Mouse (Mus musculus) ES-E14 (cell line): ENCODE data around the gene Trim58. TPM values are rescaled to one million over a fixed set of nuclear protein-coding genes. Genes with fewer than 3 reads are reported as not detected.

Experiments used
- DNase-seq: peaks from one replicate; pipeline ENCODE4 v3.0.0-alpha.2; 2013; ENCODE audit warnings: low read depth, low spot score
- H3K27ac ChIP-seq: 2 replicates; pipeline ENCODE4 v1.5.1; 2012; ENCODE audit warnings: low read depth, mild to moderate bottlenecking, low read length, moderate library complexity, mixed read lengths; ENCODE audit not compliant: poor library complexity, insufficient read depth, severe bottlenecking
- H3K36me3 ChIP-seq: 2 replicates; pipeline ENCODE4 v1.6.1; 2012; ENCODE audit warnings: mild to moderate bottlenecking, low read length, moderate library complexity, mixed read lengths; ENCODE audit not compliant: control insufficient read depth, poor library complexity, insufficient read depth, severe bottlenecking
- H3K4me1 ChIP-seq, 2 experiments: fragments of 150-350 bp in 1 of 2; sonication (generic) in 1 of 2; 2 replicates each; pipeline ENCODE4 v1.6.1; 2012; ENCODE audit warnings: low read length in 2 of 2, mild to moderate bottlenecking in 1 of 2, mixed read lengths in 1 of 2; ENCODE audit not compliant: control insufficient read depth in 2 of 2, insufficient read depth in 2 of 2, poor library complexity in 1 of 2
- H3K4me3 ChIP-seq, 2 experiments: fragments of 150-350 bp in 1 of 2; sonication (generic) in 1 of 2; 2 replicates each; pipeline ENCODE4 v1.5.1; 2012; ENCODE audit warnings: low read length in 2 of 2, low read depth in 1 of 2, mild to moderate bottlenecking in 1 of 2, mixed read lengths in 1 of 2; ENCODE audit not compliant: insufficient read depth in 1 of 2, poor library complexity in 1 of 2, severe bottlenecking in 1 of 2
- H3K9ac ChIP-seq: 2 replicates; pipeline ENCODE4 v1.6.1; 2012; ENCODE audit warnings: low read depth, mild to moderate bottlenecking, low read length, mixed read lengths; ENCODE audit not compliant: poor library complexity, insufficient read depth, severe bottlenecking
- H3K9me3 ChIP-seq: fragments of 150-350 bp; sonication (generic); 2 replicates; pipeline ENCODE4 v1.6.1; 2012; ENCODE audit warnings: low read depth, mild to moderate bottlenecking, low read length; ENCODE audit not compliant: control insufficient read depth, insufficient read depth
- CHD2 ChIP-seq: IDR thresholded peaks from 2 replicates; pipeline ENCODE4 v1.6.1; 2014; ENCODE audit warnings: mild to moderate bottlenecking, low read depth, low read length, inconsistent platforms
- HCFC1 ChIP-seq: IDR thresholded peaks from 2 replicates; pipeline ENCODE4 v1.6.1; 2012; ENCODE audit warnings: low read length, inconsistent platforms, borderline replicate concordance; ENCODE audit not compliant: insufficient read depth
- MAFK ChIP-seq: IDR thresholded peaks from 2 replicates; pipeline ENCODE4 v1.6.1; 2014; ENCODE audit warnings: mild to moderate bottlenecking, low read depth, low read length, inconsistent platforms; ENCODE audit not compliant: insufficient read depth
- ZC3H11A ChIP-seq: IDR thresholded peaks from 2 replicates; pipeline ENCODE4 v1.6.1; 2012; ENCODE audit warnings: low read depth, mild to moderate bottlenecking, inconsistent platforms, low read length, borderline replicate concordance
- ZNF384 ChIP-seq: IDR thresholded peaks from 2 replicates; pipeline ENCODE4 v1.6.1; 2012; ENCODE audit warnings: low read depth, low read length, inconsistent platforms
- in situ Hi-C, 2 experiments: fragments of 600-800 bp; cut with MboI; formaldehyde crosslinking; loops; one replicate each; pipeline ENCODE4 v1.15.1; 2025; ENCODE audit warnings: low sequenced_read_pairs in 2 of 2, inconsistent platforms in 1 of 2; ENCODE audit not compliant: unreplicated experiment in 2 of 2
- total RNA-seq: library from RNA; depleted of rRNA; stranded (reverse); fragments of 300-350 nt; gene quantifications from 2 replicates; pipeline ENCODE4 v1.2.3, GENCODE M21; 2012; rRNA removed

Trim58 gene
- total RNA-seq, 1 experiment: not detected

GRCm38 (mm10) chr11:58698862-58699261 lies 58.6 kb downstream of the Trim58 start, which contains the start of gene Olfr319:
Olfr319 (plus strand) TSS chr11:58699162.
- TF ChIP-seq ZNF384: no peak
- no peak for TF ChIP-seq HCFC1
- no peak for TF ChIP-seq ZC3H11A
- no peak for TF ChIP-seq CHD2
- TF ChIP-seq MAFK: no peak
- H3K9ac ChIP-seq: no peak within 1 kb of the TSS
- H3K9me3 ChIP-seq: no peaks in the 10 kb centered on the region
- H3K4me1 ChIP-seq: no peaks in the 10 kb centered on the region
- H3K36me3 ChIP-seq: no peaks in the 10 kb centered on the region
- H3K27ac ChIP-seq: no peak within 1 kb of the TSS
- DNase-seq: no peak
- in situ Hi-C loops: no loop called here
- H3K4me3 ChIP-seq: no peak within 1 kb of the TSS

Other genes with a start within 250 kb of the Trim58 start
- not detected in 2 replicates for gene 1810065E05Rik, start 219.4 kb upstream of the Trim58 start, total RNA-seq
- gene Gm12253, start 207.9 kb upstream of the Trim58 start, total RNA-seq: not detected in 2 replicates
- not detected in 2 replicates for gene Lypd9, start 187.5 kb upstream of the Trim58 start, total RNA-seq
- not detected in 2 replicates for gene Olfr30, start 178.2 kb upstream of the Trim58 start, total RNA-seq
- gene Olfr332, start 147.9 kb upstream of the Trim58 start, total RNA-seq: not detected in 2 replicates
- gene Olfr331, start 137.9 kb upstream of the Trim58 start, total RNA-seq: not detected in 2 replicates
- not detected in 2 replicates for gene Olfr330, start 105.6 kb upstream of the Trim58 start, total RNA-seq
- gene Olfr329-ps, start 94.0 kb upstream of the Trim58 start, total RNA-seq: 0.26 and 0.27 TPM in 2 replicates
- gene Olfr328, start 84.8 kb upstream of the Trim58 start, total RNA-seq: 0.18 and 0.37 TPM in 2 replicates
- not detected in 2 replicates for gene Olfr224, start 69.9 kb upstream of the Trim58 start, total RNA-seq
- gene Olfr325, start 62.7 kb upstream of the Trim58 start, total RNA-seq: not detected in 2 replicates
- gene Olfr324, start 45.4 kb upstream of the Trim58 start, total RNA-seq: not detected in 2 replicates
- gene 2210407C18Rik, start 24.4 kb upstream of the Trim58 start, total RNA-seq: not detected in 2 replicates
- not detected in 2 replicates for gene Olfr323, start 10.0 kb upstream of the Trim58 start, total RNA-seq
- not detected in 2 replicates for gene Olfr322, start 18.3 kb downstream of the Trim58 start, total RNA-seq
- gene Olfr320, start 40.6 kb downstream of the Trim58 start, total RNA-seq: not detected in 2 replicates
- gene Olfr319, start 58.7 kb downstream of the Trim58 start, total RNA-seq: not detected in 2 replicates
- not detected in 2 replicates for gene Olfr318, start 83.5 kb downstream of the Trim58 start, total RNA-seq
- not detected in 2 replicates for gene Olfr317, start 98.7 kb downstream of the Trim58 start, total RNA-seq
- gene Olfr316, start 112.3 kb downstream of the Trim58 start, total RNA-seq: not detected in 2 replicates
- gene Olfr315, start 132.7 kb downstream of the Trim58 start, total RNA-seq: not detected in 2 replicates
- not detected in 2 replicates for gene Olfr314, start 142.5 kb downstream of the Trim58 start, total RNA-seq
- 2.3 and 2.7 TPM in 2 replicates for gene Fam183b, start 161.5 kb downstream of the Trim58 start, total RNA-seq
- not detected in 2 replicates for gene Olfr313, start 174.5 kb downstream of the Trim58 start, total RNA-seq
- not detected in 2 replicates for gene Olfr312, start 188.8 kb downstream of the Trim58 start, total RNA-seq
- gene Olfr311, start 198.8 kb downstream of the Trim58 start, total RNA-seq: not detected in 2 replicates
- gene Gm12258, start 206.7 kb downstream of the Trim58 start, total RNA-seq: 3.7 and 4.7 TPM in 2 replicates
- gene 2810021J22Rik, start 226.8 kb downstream of the Trim58 start, total RNA-seq: 5.3 and 5.7 TPM in 2 replicates